ENCODE assay signal across 15 mouse cellular contexts in genomic region chr8:121396151-121396550, GRCm38 (mm10).
DNase-seq lines count a peak whose midpoint lies in the region; ATAC-seq and TF ChIP-seq lines count a peak whose summit lies in the region.
"Had no signal": no experiment of that assay in that cellular context is flagged by ENCODE, and none has a peak within 500 bp of the region (broad histone marks: within the 10 kb centered on the region; RNA-seq: fewer than 3 reads in every experiment).

No protein-coding gene starts in this region.

- 5% methylated on average over 11 of the region's 11 CpGs for WGBS in forebrain, embryonic 12.5 days
- WGBS in forebrain, postnatal 0 days = 17% methylated on average over 11 of the region's 11 CpGs
- 12% methylated on average over 11 of the region's 11 CpGs for WGBS in kidney, embryonic 15.5 days
- WGBS in midbrain, embryonic 13.5 days = 8% methylated on average over 11 of the region's 11 CpGs

- peaks cover 80% of the 10 kb centered on the region for H3K27me3 ChIP-seq in forebrain, embryonic 12.5 days
- peaks cover 40% of the 10 kb centered on the region for H3K27me3 ChIP-seq in forebrain, postnatal 0 days (ENCODE audit: insufficient read depth, low read length)
- H3K27me3 ChIP-seq in kidney, embryonic 15.5 days = peaks cover 63% of the 10 kb centered on the region
- peaks cover 79% of the 10 kb centered on the region for H3K27me3 ChIP-seq in midbrain, embryonic 13.5 days

- H3K9ac ChIP-seq in forebrain, embryonic 12.5 days = no peak overlapping the region
- H3K9ac ChIP-seq in forebrain, postnatal 0 days = no peak overlapping the region
- peak overlapping the region; percentile 37 for H3K9ac ChIP-seq in kidney, embryonic 15.5 days
- H3K9ac ChIP-seq in midbrain, embryonic 13.5 days (replicated peaks) = no peak overlapping the region
- H3K9ac ChIP-seq: liver, embryonic 14.5 days had no signal

- peaks cover 43% of the 10 kb centered on the region for H3K4me1 ChIP-seq in forebrain, embryonic 12.5 days
- no peaks in the 10 kb centered on the region for H3K4me1 ChIP-seq in forebrain, postnatal 0 days (ENCODE audit: insufficient read depth)
- peaks cover 87% of the 10 kb centered on the region for H3K4me1 ChIP-seq in kidney, embryonic 15.5 days
- peaks cover 29% of the 10 kb centered on the region for H3K4me1 ChIP-seq in midbrain, embryonic 13.5 days (replicated peaks)

- intact Hi-C loops in left cerebral cortex, postnatal 36 days (cut with DNase I) = no loop called here

- H3K27ac ChIP-seq in forebrain, embryonic 12.5 days = no peak overlapping the region
- no peak overlapping the region for H3K27ac ChIP-seq in forebrain, postnatal 0 days (ENCODE audit: low read depth, low read length)
- H3K27ac ChIP-seq in kidney, embryonic 15.5 days = peak overlapping the region; percentile 95
- H3K27ac ChIP-seq in midbrain, embryonic 13.5 days = no peak overlapping the region
- H3K27ac ChIP-seq: liver, embryonic 14.5 days had no signal

- DNase-seq in forebrain, postnatal 0 days = no peak
- DNase-seq in kidney, adult 9 months = no peak
- no peak for DNase-seq in left cerebral cortex, postnatal 36 days (ENCODE audit: low spot score in 2 of 2)
- DNase-seq: adrenal gland, postnatal 36 days; B cell, adult 2 months; heart, adult 18-20 months; lung, postnatal 4 days; thymus, postnatal 36 days had no signal

- no peak for TF ChIP-seq CTCF in forebrain, postnatal 0 days (IDR thresholded peaks at IDR 0.05; ENCODE audit: low read depth)

- no peaks in the 10 kb centered on the region for H3K36me3 ChIP-seq in forebrain, embryonic 12.5 days (replicated peaks)
- no peaks in the 10 kb centered on the region for H3K36me3 ChIP-seq in forebrain, postnatal 0 days (ENCODE audit: insufficient read depth)
- no peaks in the 10 kb centered on the region for H3K36me3 ChIP-seq in kidney, embryonic 15.5 days
- no peaks in the 10 kb centered on the region for H3K36me3 ChIP-seq in midbrain, embryonic 13.5 days

- H3K4me2 ChIP-seq in forebrain, embryonic 12.5 days = peak overlapping the region; percentile 22
- H3K4me2 ChIP-seq in forebrain, postnatal 0 days (ENCODE audit: low read depth) = no peak overlapping the region
- H3K4me2 ChIP-seq in kidney, embryonic 15.5 days = peak overlapping the region; percentile 52
- peak overlapping the region; percentile 19; the same call in 1 of the 2 replicates for H3K4me2 ChIP-seq in midbrain, embryonic 13.5 days (replicated peaks)

- H3K4me3 ChIP-seq in forebrain, embryonic 12.5 days (replicated peaks) = no peak overlapping the region
- no peak overlapping the region for H3K4me3 ChIP-seq in forebrain, postnatal 0 days (ENCODE audit: low read depth, low read length)
- H3K4me3 ChIP-seq in kidney, embryonic 15.5 days (replicated peaks) = peak overlapping the region; percentile 15
- H3K4me3 ChIP-seq in midbrain, embryonic 13.5 days (replicated peaks) = no peak overlapping the region

- H3K9me3 ChIP-seq in forebrain, embryonic 12.5 days = no peaks in the 10 kb centered on the region
- H3K9me3 ChIP-seq in forebrain, postnatal 0 days (ENCODE audit: low read length) = no peaks in the 10 kb centered on the region
- no peaks in the 10 kb centered on the region for H3K9me3 ChIP-seq in kidney, embryonic 15.5 days (replicated peaks)
- no peaks in the 10 kb centered on the region for H3K9me3 ChIP-seq in midbrain, embryonic 13.5 days

- no peak for ATAC-seq in forebrain, embryonic 12.5 days (ENCODE audit: low FRiP score)
- no peak for ATAC-seq in forebrain, postnatal 0 days
- no peak for ATAC-seq in kidney, embryonic 15.5 days (replicated peaks; ENCODE audit: low FRiP score)
- ATAC-seq in erythroid progenitor cell, adult 5-6 weeks (replicated peaks; ENCODE audit: low FRiP score, poor library complexity, severe bottlenecking) = 0 out of 2 replicates have a peak, but pooled peaks have one; percentile 10
- peak; percentile 69 for ATAC-seq in midbrain, embryonic 13.5 days
- ATAC-seq in granulocyte monocyte progenitor cell, adult 5-6 weeks (replicated peaks; ENCODE audit: poor library complexity, severe bottlenecking) = no peak
- ATAC-seq: intestine, postnatal 0 days had no signal

Comparison
In these comparisons a context has a peak if more than half of its experiments do, and no peak if none do; other contexts are left out.
1. ATAC-seq: peak in erythroid progenitor cell, adult 5-6 weeks (single experiment) and midbrain, embryonic 13.5 days (single experiment); none in forebrain, embryonic 12.5 days (single experiment), forebrain, postnatal 0 days (single experiment), kidney, embryonic 15.5 days (single experiment) and granulocyte monocyte progenitor cell, adult 5-6 weeks (single experiment).